Mouse (Mus musculus): ENCODE results near the gene Lin9. TPM values are rescaled to one million over a fixed set of nuclear protein-coding genes. Genes with fewer than 3 reads are reported as not detected.
A peak's percentile ranks its signal among the peaks of the same experiment; 100 is the strongest.

Gene Lin9
- polyA plus RNA-seq, 1 experiment from 2014 or later = 16.2 TPM

DNA sequence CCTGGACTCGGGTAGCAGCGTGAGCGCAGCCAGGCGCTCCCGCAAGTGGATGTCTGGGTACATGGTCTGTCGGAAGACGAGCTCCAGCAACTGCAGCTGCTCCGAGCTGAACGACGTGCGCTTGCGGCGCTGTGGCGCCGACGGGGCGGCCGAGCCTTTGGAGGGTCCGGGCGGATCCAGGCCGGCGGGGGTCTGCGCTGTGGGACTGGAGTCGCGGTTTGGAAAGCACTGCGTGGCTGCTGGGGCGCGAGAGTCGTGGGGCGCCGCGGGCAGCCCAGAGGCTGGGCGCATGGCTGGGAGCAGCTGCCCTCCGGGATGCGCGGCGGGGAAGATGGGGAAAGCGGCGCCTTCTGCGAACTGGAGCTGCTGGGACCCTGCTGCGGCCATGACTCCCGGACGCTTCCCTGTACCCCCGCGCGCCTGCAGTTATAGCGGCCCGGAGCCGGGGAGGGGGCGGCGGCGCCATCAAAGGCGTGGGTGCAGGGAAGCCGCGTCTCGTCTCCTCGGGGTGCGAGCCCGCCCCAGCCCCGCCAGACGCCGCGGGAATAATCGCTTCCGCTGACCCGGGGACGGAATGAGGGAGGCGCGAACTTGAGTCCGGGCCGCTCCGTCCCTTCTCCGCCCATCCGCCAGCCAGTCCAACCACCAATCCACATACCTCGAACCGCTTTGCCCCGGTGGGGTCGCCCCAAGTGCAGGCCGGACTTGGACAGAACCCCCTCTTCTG lies 55.8 kb downstream of the Lin9 start, which contains the start of gene Mixl1:
Gene Mixl1, minus strand, starts transcription at position 409 of the 727 bp plus-strand sequence.
- ATAC-seq = peak; percentile 26; the same call in 1 of the 2 replicates
- peak within 1 kb of the TSS; percentile 39 for H3K9ac ChIP-seq (replicated peaks; ENCODE audit: low read depth, low read length)
- H3K27me3 ChIP-seq (replicated peaks; ENCODE audit: control insufficient read depth, insufficient read depth, low read length) = peaks cover 38% of the 10 kb centered on the region
- no peak within 1 kb of the TSS for H3K27ac ChIP-seq (ENCODE audit: low read length)
- WGBS = 1% methylated on average over 68 of the region's 79 CpGs
- no peaks in the 10 kb centered on the region for H3K36me3 ChIP-seq (ENCODE audit: control insufficient read depth, insufficient read depth)
- H3K4me2 ChIP-seq (ENCODE audit: low read length) = peak within 1 kb of the TSS; percentile 51
- peaks cover 8% of the 10 kb centered on the region for H3K4me1 ChIP-seq (replicated peaks; ENCODE audit: control insufficient read depth, insufficient read depth, low read length)
- no peaks in the 10 kb centered on the region for H3K9me3 ChIP-seq (ENCODE audit: control insufficient read depth, low read length)
- peak within 1 kb of the TSS; percentile 41 for H3K4me3 ChIP-seq (replicated peaks; ENCODE audit: low read length)

DNA sequence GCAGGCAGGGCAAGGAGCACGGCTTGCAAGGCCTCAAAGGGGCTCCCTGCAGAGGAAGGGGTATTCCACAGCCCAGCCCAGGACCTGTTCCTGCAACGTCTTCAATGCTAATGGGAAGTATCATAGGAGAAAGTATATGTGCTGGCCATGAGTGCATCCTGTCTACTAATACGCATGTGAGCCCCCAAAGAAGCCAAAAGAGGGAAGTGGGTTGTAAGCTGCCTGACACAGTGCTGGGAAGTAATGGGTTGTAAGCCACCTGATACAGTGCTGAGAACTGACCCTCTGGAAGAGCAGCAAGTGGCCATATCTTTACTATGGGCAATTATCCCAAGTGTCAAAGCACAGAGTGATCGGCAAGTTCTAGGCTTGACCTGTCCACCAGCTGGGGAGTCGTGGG lies 57.1 kb downstream of the Lin9 start:
- no peak for ATAC-seq
- Histone ChIP-seq H3K27ac (ENCODE audit: low read length) (no peak overlapping the region), H3K4me3 (replicated peaks; ENCODE audit: low read length) (no peak overlapping the region), H3K4me2 (ENCODE audit: low read length) (no peak overlapping the region), H3K36me3 (ENCODE audit: control insufficient read depth, insufficient read depth) (no peaks in the 10 kb centered on the region), H3K9me3 (ENCODE audit: control insufficient read depth, low read length) (no peaks in the 10 kb centered on the region), H3K9ac (replicated peaks; ENCODE audit: low read depth, low read length) (no peak overlapping the region), H3K27me3 (replicated peaks; ENCODE audit: control insufficient read depth, insufficient read depth, low read length) (peaks cover 38% of the 10 kb centered on the region), H3K4me1 (replicated peaks; ENCODE audit: control insufficient read depth, insufficient read depth, low read length) (peaks cover 8% of the 10 kb centered on the region)
- WGBS = 58% methylated on average over 5 of the region's 5 CpGs

DNA sequence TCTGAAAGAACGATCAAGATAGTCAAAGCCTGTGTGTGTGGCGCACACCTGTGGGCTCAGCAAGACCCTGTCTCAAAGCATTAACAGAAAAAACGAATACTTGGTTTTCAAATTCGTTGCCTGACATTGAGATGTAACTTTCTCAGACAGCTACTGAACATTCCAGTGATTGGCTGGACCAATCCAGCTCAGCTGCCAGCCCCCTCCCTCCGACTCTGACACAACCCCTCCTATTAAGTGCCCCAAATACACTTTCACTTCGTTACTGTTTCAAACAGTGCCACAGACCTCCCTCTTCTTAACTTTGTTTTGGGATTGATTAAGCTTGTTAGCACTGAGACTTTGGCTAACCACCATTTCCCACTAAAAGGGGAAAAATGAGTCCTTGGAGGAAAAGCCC lies 62.5 kb downstream of the Lin9 start:
- H3K9ac ChIP-seq (replicated peaks; ENCODE audit: low read depth, low read length) = no peak overlapping the region
- peaks cover 3% of the 10 kb centered on the region; the same call in 1 of the 2 replicates for H3K27me3 ChIP-seq (replicated peaks; ENCODE audit: control insufficient read depth, insufficient read depth, low read length)
- H3K4me1 ChIP-seq (replicated peaks; ENCODE audit: control insufficient read depth, insufficient read depth, low read length) = no peaks in the 10 kb centered on the region
- no peaks in the 10 kb centered on the region for H3K9me3 ChIP-seq (ENCODE audit: control insufficient read depth, low read length)
- H3K4me3 ChIP-seq (replicated peaks; ENCODE audit: low read length) = no peak overlapping the region
- WGBS = 48% methylated on average over 6 of the region's 6 CpGs
- H3K36me3 ChIP-seq (ENCODE audit: control insufficient read depth, insufficient read depth) = no peaks in the 10 kb centered on the region
- ATAC-seq = no peak
- no peak overlapping the region for H3K27ac ChIP-seq (ENCODE audit: low read length)
- H3K4me2 ChIP-seq (ENCODE audit: low read length) = no peak overlapping the region

DNA sequence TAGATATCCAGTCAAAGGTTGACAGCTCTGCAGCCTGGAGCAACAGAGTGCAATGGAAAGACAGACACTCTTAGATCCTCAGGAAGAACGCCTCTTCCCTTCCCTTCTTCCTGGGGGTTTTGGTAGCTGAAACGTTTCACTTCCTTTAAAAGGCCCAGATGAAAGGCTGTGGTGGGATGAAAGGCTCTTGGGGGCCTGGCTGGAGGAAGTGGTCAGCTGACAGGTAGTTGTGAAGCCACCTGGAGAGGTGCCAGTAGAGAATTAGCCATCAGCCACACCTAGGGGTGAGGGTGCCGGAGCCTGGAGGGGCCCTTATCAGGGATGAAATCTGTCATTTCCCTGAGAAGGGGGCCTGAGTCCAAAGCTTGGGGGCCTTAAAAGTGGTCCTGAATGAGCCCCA lies 66.4 kb downstream of the Lin9 start:
- Histone ChIP-seq H3K27ac (ENCODE audit: low read length) (no peak overlapping the region), H3K36me3 (ENCODE audit: control insufficient read depth, insufficient read depth) (no peaks in the 10 kb centered on the region), H3K27me3 (replicated peaks; ENCODE audit: control insufficient read depth, insufficient read depth, low read length) (no peaks in the 10 kb centered on the region), H3K4me1 (replicated peaks; ENCODE audit: control insufficient read depth, insufficient read depth, low read length) (no peaks in the 10 kb centered on the region), H3K9ac (replicated peaks; ENCODE audit: low read depth, low read length) (no peak overlapping the region), H3K9me3 (ENCODE audit: control insufficient read depth, low read length) (no peaks in the 10 kb centered on the region), H3K4me3 (replicated peaks; ENCODE audit: low read length) (no peak overlapping the region), H3K4me2 (ENCODE audit: low read length) (no peak overlapping the region)
- ATAC-seq = no peak
- 58% methylated on average over 3 of the region's 3 CpGs for WGBS

DNA sequence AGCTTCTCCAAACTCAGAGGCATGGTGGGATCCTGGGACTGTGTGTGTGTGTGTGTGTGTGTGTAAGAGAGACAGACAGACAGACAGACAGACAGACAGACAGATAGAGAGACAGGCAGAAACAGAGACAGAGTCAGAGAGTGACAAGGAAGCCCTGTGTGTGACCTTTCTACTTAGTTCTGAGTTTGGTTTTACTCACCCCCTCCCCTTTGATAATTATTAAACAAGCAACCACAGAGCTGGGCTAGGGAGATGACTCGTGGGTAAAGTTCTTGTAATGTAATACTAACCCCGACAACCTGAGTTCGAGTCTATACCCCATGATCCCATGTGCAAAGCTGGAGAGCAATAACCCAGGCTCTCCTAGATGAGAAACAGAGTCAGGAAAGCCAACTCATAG lies 66.9 kb downstream of the Lin9 start:
- H3K27me3 ChIP-seq (replicated peaks; ENCODE audit: control insufficient read depth, insufficient read depth, low read length) = no peaks in the 10 kb centered on the region
- no peak for ATAC-seq
- no peaks in the 10 kb centered on the region for H3K36me3 ChIP-seq (ENCODE audit: control insufficient read depth, insufficient read depth)
- no peak overlapping the region for H3K4me3 ChIP-seq (replicated peaks; ENCODE audit: low read length)
- H3K9ac ChIP-seq (replicated peaks; ENCODE audit: low read depth, low read length) = no peak overlapping the region
- no peaks in the 10 kb centered on the region for H3K9me3 ChIP-seq (ENCODE audit: control insufficient read depth, low read length)
- 87% methylated on average over 3 of the region's 3 CpGs for WGBS
- no peak overlapping the region for H3K27ac ChIP-seq (ENCODE audit: low read length)
- H3K4me2 ChIP-seq (ENCODE audit: low read length) = no peak overlapping the region
- H3K4me1 ChIP-seq (replicated peaks; ENCODE audit: control insufficient read depth, insufficient read depth, low read length) = no peaks in the 10 kb centered on the region

DNA sequence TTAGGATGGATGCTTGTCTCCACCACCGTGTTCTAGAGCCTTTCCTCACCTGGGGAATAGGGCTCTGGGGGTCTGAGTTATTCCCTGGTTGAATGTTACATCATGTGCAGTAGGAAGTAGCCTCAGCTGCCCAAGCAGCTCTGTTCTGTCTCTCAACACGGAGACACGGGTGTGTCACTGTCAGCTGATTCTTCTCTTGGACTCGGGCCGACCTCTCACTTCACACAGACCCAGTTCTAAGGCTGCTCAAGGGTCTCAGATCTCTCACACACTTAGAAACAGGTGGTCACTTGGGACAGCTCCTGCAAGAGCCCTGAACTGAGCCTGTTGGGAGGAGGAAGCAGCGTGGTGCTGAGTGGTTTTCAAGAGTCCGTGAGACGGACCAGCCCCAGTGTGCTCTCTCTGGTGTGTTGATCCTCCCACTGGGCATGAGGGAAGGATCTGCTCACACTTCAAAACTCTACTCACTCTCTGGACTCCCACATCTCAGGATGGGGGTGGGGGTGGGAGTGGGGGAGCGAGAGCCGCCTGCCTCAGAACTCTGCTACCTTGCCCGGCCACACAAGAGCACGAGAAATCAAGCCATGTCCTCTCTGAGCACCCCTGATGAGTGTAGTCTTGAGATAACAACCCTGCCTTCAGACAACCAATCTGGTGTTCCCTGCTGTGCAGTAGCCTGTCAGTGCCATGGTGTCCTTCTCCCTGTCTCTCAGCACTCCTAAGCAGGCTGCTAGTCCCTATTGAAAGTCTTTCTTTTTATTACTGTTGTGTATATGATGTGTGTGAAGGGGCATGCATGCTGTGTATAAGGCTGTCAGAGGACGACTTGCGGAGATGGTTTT lies 68.2 kb downstream of the Lin9 start:
- no peak for ATAC-seq
- Histone ChIP-seq H3K27ac (ENCODE audit: low read length) (no peak overlapping the region), H3K9me3 (ENCODE audit: control insufficient read depth, low read length) (no peaks in the 10 kb centered on the region), H3K4me2 (ENCODE audit: low read length) (no peak overlapping the region), H3K36me3 (ENCODE audit: control insufficient read depth, insufficient read depth) (no peaks in the 10 kb centered on the region), H3K9ac (replicated peaks; ENCODE audit: low read depth, low read length) (no peak overlapping the region), H3K4me1 (replicated peaks; ENCODE audit: control insufficient read depth, insufficient read depth, low read length) (no peaks in the 10 kb centered on the region), H3K4me3 (replicated peaks; ENCODE audit: low read length) (no peak overlapping the region), H3K27me3 (replicated peaks; ENCODE audit: control insufficient read depth, insufficient read depth, low read length) (no peaks in the 10 kb centered on the region)
- whole genome bisulfite sequencing = 80% methylated on average over 14 of the region's 14 CpGs

DNA sequence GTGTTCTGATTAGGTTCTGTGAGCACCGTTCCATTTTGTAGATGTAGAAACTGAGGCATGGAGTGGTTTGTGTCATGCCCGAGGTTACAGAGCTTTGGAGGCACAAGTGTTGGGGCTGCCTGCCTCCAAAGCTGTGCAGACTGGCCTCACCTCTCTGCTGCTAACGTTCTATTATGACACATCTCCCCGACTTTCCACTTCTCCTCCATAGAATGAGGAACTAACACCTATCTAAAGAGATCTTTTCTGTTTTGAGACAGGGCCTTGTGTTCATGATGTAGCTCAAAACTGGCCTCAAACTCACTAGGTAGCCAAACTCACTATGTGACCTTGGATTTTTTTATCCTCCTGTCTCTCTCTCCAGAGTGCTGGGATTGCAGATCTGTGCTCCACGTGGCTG lies 77.8 kb downstream of the Lin9 start:
- no peaks in the 10 kb centered on the region for H3K4me1 ChIP-seq (replicated peaks; ENCODE audit: control insufficient read depth, insufficient read depth, low read length)
- H3K9ac ChIP-seq (replicated peaks; ENCODE audit: low read depth, low read length) = no peak overlapping the region
- H3K27ac ChIP-seq (ENCODE audit: low read length) = no peak overlapping the region
- no peak overlapping the region for H3K4me3 ChIP-seq (replicated peaks; ENCODE audit: low read length)
- 73% methylated on average over 5 of the region's 5 CpGs for WGBS
- no peaks in the 10 kb centered on the region for H3K36me3 ChIP-seq (ENCODE audit: control insufficient read depth, insufficient read depth)
- ATAC-seq = no peak
- H3K9me3 ChIP-seq (ENCODE audit: control insufficient read depth, low read length) = no peaks in the 10 kb centered on the region
- H3K4me2 ChIP-seq (ENCODE audit: low read length) = no peak overlapping the region
- no peaks in the 10 kb centered on the region for H3K27me3 ChIP-seq (replicated peaks; ENCODE audit: control insufficient read depth, insufficient read depth, low read length)

DNA sequence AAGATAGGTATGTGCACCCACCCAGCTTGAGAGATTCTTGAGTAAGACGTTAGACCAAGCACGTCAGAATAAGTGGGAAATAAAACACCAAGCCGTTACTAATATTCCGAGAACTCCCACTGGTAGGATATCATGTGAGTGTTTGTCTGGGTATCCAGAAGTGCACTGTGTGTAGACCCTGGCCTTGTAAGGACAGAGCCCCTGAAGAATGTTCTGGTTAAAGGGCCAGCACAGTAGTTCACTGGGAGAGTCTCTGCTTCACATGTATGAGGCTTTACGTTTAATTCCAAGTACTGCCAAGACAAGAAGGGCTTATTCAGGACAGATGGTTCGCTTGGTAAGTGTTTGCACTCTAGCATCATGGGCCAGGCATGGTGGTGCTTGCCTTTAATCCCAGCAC lies 78.5 kb downstream of the Lin9 start:
- H3K27ac ChIP-seq (ENCODE audit: low read length) = no peak overlapping the region
- no peak overlapping the region for H3K9ac ChIP-seq (replicated peaks; ENCODE audit: low read depth, low read length)
- 85% methylated on average over 6 of the region's 6 CpGs for WGBS
- H3K27me3 ChIP-seq (replicated peaks; ENCODE audit: control insufficient read depth, insufficient read depth, low read length) = no peaks in the 10 kb centered on the region
- H3K9me3 ChIP-seq (ENCODE audit: control insufficient read depth, low read length) = no peaks in the 10 kb centered on the region
- no peaks in the 10 kb centered on the region for H3K36me3 ChIP-seq (ENCODE audit: control insufficient read depth, insufficient read depth)
- no peak overlapping the region for H3K4me2 ChIP-seq (ENCODE audit: low read length)
- ATAC-seq = no peak
- H3K4me1 ChIP-seq (replicated peaks; ENCODE audit: control insufficient read depth, insufficient read depth, low read length) = no peaks in the 10 kb centered on the region
- no peak overlapping the region for H3K4me3 ChIP-seq (replicated peaks; ENCODE audit: low read length)

DNA sequence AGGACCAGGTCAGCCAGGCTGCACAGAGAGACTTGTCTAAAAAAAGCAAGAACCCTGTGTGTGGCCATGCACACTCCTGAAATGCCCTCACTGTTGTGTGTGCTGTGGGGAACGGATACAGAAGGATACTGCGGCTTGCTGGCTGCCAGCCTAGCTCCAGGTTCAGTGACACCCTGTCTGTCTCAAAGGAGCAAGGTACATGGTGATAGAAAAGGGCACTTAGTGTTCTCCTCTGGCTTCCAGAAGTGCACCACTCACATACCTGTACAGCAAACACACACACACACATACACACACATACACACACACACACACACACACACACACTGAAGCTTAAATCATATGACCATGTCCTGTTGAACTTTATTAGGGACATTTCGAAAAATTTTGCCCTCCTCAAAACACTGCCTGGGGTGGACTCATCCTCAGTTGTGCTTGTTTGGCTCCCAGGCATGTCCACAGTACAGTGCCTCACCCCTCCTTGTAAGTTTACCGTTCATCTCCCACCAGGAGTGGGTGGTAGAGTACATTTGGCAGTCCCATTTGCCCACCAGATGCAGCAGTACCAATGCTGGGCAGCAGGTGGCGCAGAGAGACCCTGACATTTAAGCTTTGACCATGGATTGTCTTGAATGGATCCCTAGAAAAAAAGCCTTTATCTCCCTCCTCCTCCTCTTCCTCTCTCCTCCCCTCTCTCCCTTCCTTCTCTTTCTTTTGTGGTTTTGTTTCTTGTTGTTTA lies 79.2 kb downstream of the Lin9 start:
- no peak for ATAC-seq

More for the DNA sequence above, 79.2 kb downstream of the Lin9 start:
- WGBS = 42% methylated on average over 5 of the region's 5 CpGs
- Histone ChIP-seq H3K27me3 (replicated peaks; ENCODE audit: control insufficient read depth, insufficient read depth, low read length) (no peaks in the 10 kb centered on the region), H3K9me3 (ENCODE audit: control insufficient read depth, low read length) (no peaks in the 10 kb centered on the region), H3K4me2 (ENCODE audit: low read length) (no peak overlapping the region), H3K36me3 (ENCODE audit: control insufficient read depth, insufficient read depth) (no peaks in the 10 kb centered on the region), H3K4me1 (replicated peaks; ENCODE audit: control insufficient read depth, insufficient read depth, low read length) (peaks cover 3% of the 10 kb centered on the region), H3K4me3 (replicated peaks; ENCODE audit: low read length) (no peak overlapping the region), H3K9ac (replicated peaks; ENCODE audit: low read depth, low read length) (no peak overlapping the region), H3K27ac (ENCODE audit: low read length) (no peak overlapping the region)
